19 mouse cellular contexts compared by ENCODE assay signal in the genomic region with DNA sequence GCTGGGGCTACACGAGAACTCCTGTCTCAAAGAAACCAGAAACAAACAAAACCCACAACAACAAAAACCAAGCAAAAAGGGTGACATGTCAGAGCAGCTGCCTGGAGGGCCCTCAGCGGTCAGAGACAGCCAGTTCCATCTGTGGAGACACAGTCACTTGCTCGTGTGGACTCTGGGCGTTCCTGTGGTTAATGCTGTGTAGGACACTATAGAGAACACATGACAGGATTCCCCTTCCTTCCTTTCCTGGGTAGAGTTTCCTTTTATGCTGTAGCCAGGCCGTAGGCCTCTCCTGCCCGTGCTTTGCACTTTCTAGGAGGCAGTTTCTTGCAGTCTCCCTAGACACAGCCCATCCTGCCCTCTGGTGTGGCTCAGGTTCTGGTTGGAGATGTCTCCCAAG. TPM values are rescaled to one million over a fixed set of nuclear protein-coding genes. Genes with fewer than 3 reads are reported as not detected.
A peak's percentile ranks its signal among the peaks of the same experiment; 100 is the strongest.
DNase-seq lines count a peak whose midpoint lies in the region; ATAC-seq and TF ChIP-seq lines count a peak whose summit lies in the region.
"Had no signal": no experiment of that assay in that cellular context is flagged by ENCODE, and none has a peak within 500 bp of the region (broad histone marks: within the 10 kb centered on the region; RNA-seq: fewer than 3 reads in every experiment).

No protein-coding gene starts in this region.

- no peak for TF ChIP-seq CTCF in liver, postnatal 0 days (IDR thresholded peaks at IDR 0.05; ENCODE audit: low read depth)

- 88% methylated on average over 6 of the region's 6 CpGs for WGBS in midbrain, embryonic 11.5 days
- WGBS in midbrain, embryonic 16.5 days = 92% methylated on average over 6 of the region's 6 CpGs
- 56% methylated on average over 6 of the region's 6 CpGs for WGBS in liver, embryonic 13.5 days (ENCODE audit: insufficient replicate concordance)
- WGBS in liver, postnatal 0 days (ENCODE audit: insufficient replicate concordance) = 56% methylated on average over 6 of the region's 6 CpGs

- peaks cover 6% of the 10 kb centered on the region; the same call in 1 of the 2 replicates for H3K36me3 ChIP-seq in midbrain, embryonic 11.5 days (ENCODE audit: control insufficient read depth, insufficient read depth, low read length)
- peaks cover 21% of the 10 kb centered on the region for H3K36me3 ChIP-seq in midbrain, embryonic 16.5 days (ENCODE audit: control insufficient read depth, insufficient read depth, low read length)
- peaks cover 43% of the 10 kb centered on the region for H3K36me3 ChIP-seq in liver, embryonic 13.5 days
- H3K36me3 ChIP-seq in liver, postnatal 0 days (replicated peaks; ENCODE audit: insufficient read depth, low read length) = peaks cover 40% of the 10 kb centered on the region

- no peak for ATAC-seq in midbrain, embryonic 11.5 days (ENCODE audit: low FRiP score)
- no peak for ATAC-seq in midbrain, embryonic 16.5 days
- ATAC-seq in liver, embryonic 13.5 days (ENCODE audit: low read depth) = 0 out of 2 replicates have a peak, but pooled peaks have one; percentile 63
- ATAC-seq in liver, postnatal 0 days = 0 out of 2 replicates have a peak, but pooled peaks have one; percentile 27
- ATAC-seq: activated CD4-positive, CD25-positive, alpha-beta regulatory T cell, adult 4 months; forebrain, embryonic 15.5 days; Patski had no signal

- H3K4me3 ChIP-seq in midbrain, embryonic 11.5 days (ENCODE audit: low read depth, low read length) = no peak overlapping the region
- H3K4me3 ChIP-seq in midbrain, embryonic 16.5 days (ENCODE audit: low read depth, low read length) = no peak overlapping the region
- no peak overlapping the region for H3K4me3 ChIP-seq in liver, embryonic 13.5 days (replicated peaks)
- no peak overlapping the region for H3K4me3 ChIP-seq in liver, postnatal 0 days (ENCODE audit: low read depth, low read length)
- H3K4me3 ChIP-seq: embryonic facial prominence, embryonic 12.5 days; forebrain, embryonic 15.5 days; heart, embryonic 13.5 days; hindbrain, embryonic 15.5 days had no signal

- DNase-seq in midbrain, embryonic 11.5 days (ENCODE audit: low spot score, missing footprints) = peak; percentile 41
- DNase-seq in liver, embryonic 13.5 days = no peak
- DNase-seq in liver, postnatal 0 days = no peak
- no peak for DNase-seq in left cerebral cortex, adult 11 months (ENCODE audit: low spot score)
- no peak for DNase-seq in natural killer cell, adult 2 months (ENCODE audit: low spot score in 2 of 2)
- DNase-seq in layer of hippocampus, postnatal 36 days = no peak
- no peak for DNase-seq in gastrocnemius, postnatal 4 days (ENCODE audit: low spot score in 2 of 2)
- DNase-seq: adrenal gland, postnatal 14 days; cerebellum, adult 2 months; cerebellum, postnatal 10 days; heart, postnatal 36 days had no signal

- H3K9me3 ChIP-seq in midbrain, embryonic 11.5 days (ENCODE audit: control insufficient read depth, low read length) = no peaks in the 10 kb centered on the region
- no peaks in the 10 kb centered on the region for H3K9me3 ChIP-seq in midbrain, embryonic 16.5 days (replicated peaks; ENCODE audit: control insufficient read depth, low read length, poor library complexity, severe bottlenecking)
- no peaks in the 10 kb centered on the region for H3K9me3 ChIP-seq in liver, embryonic 13.5 days (replicated peaks)
- H3K9me3 ChIP-seq in liver, postnatal 0 days (ENCODE audit: low read length) = no peaks in the 10 kb centered on the region
- H3K9me3 ChIP-seq: embryonic facial prominence, embryonic 12.5 days; forebrain, embryonic 15.5 days; heart, embryonic 13.5 days; hindbrain, embryonic 15.5 days had no signal

- no peak overlapping the region for H3K27ac ChIP-seq in midbrain, embryonic 11.5 days (ENCODE audit: low read depth, low read length)
- H3K27ac ChIP-seq in midbrain, embryonic 16.5 days (ENCODE audit: low read length) = no peak overlapping the region
- H3K27ac ChIP-seq in liver, embryonic 13.5 days = no peak overlapping the region
- no peak overlapping the region for H3K27ac ChIP-seq in liver, postnatal 0 days (ENCODE audit: low read depth)
- H3K27ac ChIP-seq: embryonic facial prominence, embryonic 12.5 days; forebrain, embryonic 15.5 days; heart, embryonic 13.5 days; hindbrain, embryonic 15.5 days had no signal

- H3K4me2 ChIP-seq in midbrain, embryonic 11.5 days = no peak overlapping the region
- H3K4me2 ChIP-seq in midbrain, embryonic 16.5 days (ENCODE audit: low read length) = no peak overlapping the region
- no peak overlapping the region for H3K4me2 ChIP-seq in liver, embryonic 13.5 days
- no peak overlapping the region for H3K4me2 ChIP-seq in liver, postnatal 0 days (ENCODE audit: low read depth, low read length)
- H3K4me2 ChIP-seq: embryonic facial prominence, embryonic 12.5 days; forebrain, embryonic 15.5 days; heart, embryonic 13.5 days; hindbrain, embryonic 15.5 days had no signal

- no peak for TF ChIP-seq EP300 in liver, postnatal 0 days (IDR thresholded peaks at IDR 0.05; ENCODE audit: low read depth)

- no peaks in the 10 kb centered on the region for H3K27me3 ChIP-seq in midbrain, embryonic 11.5 days (ENCODE audit: control insufficient read depth, insufficient read depth, low read length)
- H3K27me3 ChIP-seq in midbrain, embryonic 16.5 days (ENCODE audit: control insufficient read depth, insufficient read depth, low read depth, low read length) = no peaks in the 10 kb centered on the region
- no peaks in the 10 kb centered on the region for H3K27me3 ChIP-seq in liver, embryonic 13.5 days
- no peaks in the 10 kb centered on the region for H3K27me3 ChIP-seq in liver, postnatal 0 days (ENCODE audit: insufficient read depth, low read length)
- H3K27me3 ChIP-seq: CH12.LX; embryonic facial prominence, embryonic 12.5 days; forebrain, embryonic 15.5 days; heart, embryonic 13.5 days; hindbrain, embryonic 15.5 days; Patski had no signal

- no peak overlapping the region for H3K9ac ChIP-seq in midbrain, embryonic 11.5 days (ENCODE audit: low read length)
- H3K9ac ChIP-seq in midbrain, embryonic 16.5 days (ENCODE audit: low read depth, low read length) = no peak overlapping the region
- H3K9ac ChIP-seq in liver, embryonic 13.5 days = no peak overlapping the region
- no peak overlapping the region for H3K9ac ChIP-seq in liver, postnatal 0 days (replicated peaks)
- H3K9ac ChIP-seq: embryonic facial prominence, embryonic 12.5 days; forebrain, embryonic 15.5 days; heart, embryonic 13.5 days; hindbrain, embryonic 15.5 days had no signal

- H3K4me1 ChIP-seq in midbrain, embryonic 11.5 days (ENCODE audit: control insufficient read depth, insufficient read depth, low read length) = no peaks in the 10 kb centered on the region
- H3K4me1 ChIP-seq in midbrain, embryonic 16.5 days (ENCODE audit: control insufficient read depth, insufficient read depth, low read length) = no peaks in the 10 kb centered on the region
- H3K4me1 ChIP-seq in liver, embryonic 13.5 days (replicated peaks) = 0 out of 2 replicates have a peak, but pooled peaks cover 3% of the 10 kb centered on the region
- H3K4me1 ChIP-seq in liver, postnatal 0 days (ENCODE audit: insufficient read depth) = no peaks in the 10 kb centered on the region; the same call in 1 of the 2 replicates
- H3K4me1 ChIP-seq: embryonic facial prominence, embryonic 12.5 days; forebrain, embryonic 15.5 days; heart, embryonic 13.5 days; hindbrain, embryonic 15.5 days had no signal

RNA-seq across cellular contexts. Expression of a gene that starts 9.2 kb away (rescaled TPM):
- polyA plus RNA-seq in midbrain, embryonic 11.5 days (2014; fragmentation: Nextera tagmentation; extraction: Ambion mirVana) = 44.9 and 46.0 TPM in 2 replicates
- polyA plus RNA-seq in midbrain, embryonic 16.5 days (2015; fragmentation: Nextera tagmentation; extraction: Ambion mirVana) = 22.6 and 26.9 TPM in 2 replicates
- polyA plus RNA-seq in liver, embryonic 13.5 days (2015; fragmentation: Nextera tagmentation; extraction: Ambion mirVana) = 19.0 and 25.0 TPM in 2 replicates
- 7.1 and 7.5 TPM in 2 replicates for polyA plus RNA-seq in liver, postnatal 0 days (2015; fragmentation: Nextera tagmentation; extraction: Ambion mirVana)
- total RNA-seq in layer of hippocampus, postnatal 36 days (2021) = 10 to 100 TPM; 18.6 to 20.4 TPM
- total RNA-seq in gastrocnemius, postnatal 4 days (2021) = 10 to 100 TPM; 25.8 to 26.4 TPM

RNA-seq across cellular contexts. Expression of a gene that starts 9.5 kb away (rescaled TPM):
- 22.8 and 27.1 TPM in 2 replicates for polyA plus RNA-seq in midbrain, embryonic 11.5 days (2014; fragmentation: Nextera tagmentation; extraction: Ambion mirVana)
- polyA plus RNA-seq in midbrain, embryonic 16.5 days (2015; fragmentation: Nextera tagmentation; extraction: Ambion mirVana) = 17.2 and 19.3 TPM in 2 replicates
- 7.0 and 8.0 TPM in 2 replicates for polyA plus RNA-seq in liver, embryonic 13.5 days (2015; fragmentation: Nextera tagmentation; extraction: Ambion mirVana)
- 4.7 and 4.9 TPM in 2 replicates for polyA plus RNA-seq in liver, postnatal 0 days (2015; fragmentation: Nextera tagmentation; extraction: Ambion mirVana)
- 10 to 100 TPM; 14.3 to 16.2 TPM for total RNA-seq in layer of hippocampus, postnatal 36 days (2021)
- 10 to 100 TPM; 13.6 to 15.1 TPM for total RNA-seq in gastrocnemius, postnatal 4 days (2021)

Comparison
In these comparisons a context has a peak if more than half of its experiments do, and no peak if none do; other contexts are left out.
1. ATAC-seq: peak in liver, embryonic 13.5 days (single experiment) and liver, postnatal 0 days (single experiment); none in midbrain, embryonic 11.5 days (single experiment) and midbrain, embryonic 16.5 days (single experiment).